Mouse (Mus musculus) CH12.LX (cell line): ENCODE data around the gene Irx4. TPM values are rescaled to one million over a fixed set of nuclear protein-coding genes. Genes with fewer than 3 reads are reported as not detected.
A peak's percentile ranks its signal among the peaks of the same experiment; 100 is the strongest.

Experiments
- DNase-seq: peaks from one replicate; pipeline ENCODE4 v3.0.0-alpha.2; 2013; ENCODE audit errors: extremely low read depth
- H3K27ac ChIP-seq: 2 replicates; pipeline ENCODE4 v1.5.1; 2012; ENCODE audit warnings: low read depth, mild to moderate bottlenecking, control low read depth, moderate library complexity; ENCODE audit not compliant: insufficient read depth
- H3K27me3 ChIP-seq: replicated peaks from 2 replicates; pipeline ENCODE3; 2012; ENCODE audit warnings: inconsistent platforms
- H3K36me3 ChIP-seq, 2 experiments: replicated peaks in 1 of 2; 2 replicates each; pipeline versions ENCODE3 to v1.6.1; 2012; ENCODE audit warnings: inconsistent platforms in 1 of 2, low read length in 1 of 2, mild to moderate bottlenecking in 1 of 2, mixed read lengths in 1 of 2, moderate library complexity in 1 of 2; ENCODE audit not compliant: control insufficient read depth in 1 of 2, insufficient read depth in 1 of 2
- H3K4me1 ChIP-seq, 2 experiments: 2 replicates each; pipeline ENCODE4 v1.6.1; 2012; ENCODE audit warnings: inconsistent platforms in 1 of 2, moderate library complexity in 1 of 2; ENCODE audit not compliant: insufficient read depth in 2 of 2, control insufficient read depth in 1 of 2
- H3K4me2 ChIP-seq: 2 replicates; pipeline ENCODE4 v1.6.1; 2012; ENCODE audit warnings: low read depth, mild to moderate bottlenecking, control low read depth; ENCODE audit not compliant: poor library complexity, insufficient read depth, severe bottlenecking
- H3K4me3 ChIP-seq, 3 experiments: fragments of 150-350 bp in 1 of 3; sonication (generic) in 1 of 3; replicated peaks in 1 of 3; 2 replicates each; pipeline versions ENCODE3 to v1.5.1; 2011 to 2012; ENCODE audit warnings: low read depth in 2 of 3, low read length in 2 of 3, mild to moderate bottlenecking in 2 of 3, moderate library complexity in 2 of 3, control low read depth in 1 of 3, improper control_type of control experiment in 1 of 3, inconsistent platforms in 1 of 3, mixed read lengths in 1 of 3; ENCODE audit not compliant: poor library complexity in 1 of 3
- H3K79me2 ChIP-seq: replicated peaks from 2 replicates; pipeline ENCODE4 v1.6.1; 2012; ENCODE audit warnings: mild to moderate bottlenecking, moderate library complexity; ENCODE audit not compliant: control insufficient read depth, poor library complexity, insufficient read depth, severe bottlenecking; ENCODE audit errors: extremely low read depth
- H3K9ac ChIP-seq: 2 replicates; pipeline ENCODE4 v1.6.1; 2012; ENCODE audit warnings: low read depth, mild to moderate bottlenecking, control low read depth, moderate library complexity; ENCODE audit not compliant: insufficient read depth
- H3K9me3 ChIP-seq: replicated peaks from 2 replicates; pipeline ENCODE3; 2012; ENCODE audit warnings: low read length, inconsistent platforms, mixed read lengths
- BHLHE40 ChIP-seq: IDR thresholded peaks from 2 replicates; pipeline ENCODE4 v1.6.1; 2011; ENCODE audit warnings: mild to moderate bottlenecking, low read depth, low read length, improper control_type of control experiment
- CHD1 ChIP-seq: IDR thresholded peaks from 2 replicates; pipeline ENCODE4 v1.6.1; 2012; ENCODE audit warnings: low read depth, low read length, improper control_type of control experiment, inconsistent platforms
- CHD2 ChIP-seq: IDR thresholded peaks from 2 replicates; pipeline ENCODE4 v1.6.1; 2011; ENCODE audit warnings: low read length, improper control_type of control experiment
- ELF1 ChIP-seq: IDR thresholded peaks from 2 replicates; pipeline ENCODE4 v1.6.1; 2014; ENCODE audit warnings: low read depth, mild to moderate bottlenecking, inconsistent platforms, low read length, improper control_type of control experiment
- HCFC1 ChIP-seq: IDR thresholded peaks from 2 replicates; pipeline ENCODE4 v1.6.1; 2012; ENCODE audit warnings: low read depth, mild to moderate bottlenecking, inconsistent platforms, low read length, improper control_type of control experiment
- JUN ChIP-seq: IDR thresholded peaks from 2 replicates; pipeline ENCODE4 v1.6.1; 2011; ENCODE audit warnings: low read depth, mild to moderate bottlenecking, low read length, improper control_type of control experiment, moderate library complexity; ENCODE audit not compliant: insufficient read depth
- KAT2A ChIP-seq: IDR thresholded peaks from 2 replicates; pipeline ENCODE4 v1.6.1; 2012; ENCODE audit warnings: low read length, improper control_type of control experiment, inconsistent platforms; ENCODE audit not compliant: insufficient replicate concordance
- MAFK ChIP-seq: IDR thresholded peaks from 2 replicates; pipeline ENCODE4 v1.6.1; 2011; ENCODE audit warnings: low read length, improper control_type of control experiment; ENCODE audit not compliant: insufficient replicate concordance
- MAX ChIP-seq: IDR thresholded peaks from 2 replicates; pipeline ENCODE4 v1.6.1; 2011; ENCODE audit warnings: low read length, improper control_type of control experiment
- MAZ ChIP-seq: IDR thresholded peaks from 2 replicates; pipeline ENCODE4 v1.6.1; 2012; ENCODE audit warnings: low read depth, mild to moderate bottlenecking, inconsistent platforms, low read length, improper control_type of control experiment, moderate library complexity
- MEF2A ChIP-seq: IDR thresholded peaks from 2 replicates; pipeline ENCODE4 v1.6.1; 2014; ENCODE audit warnings: low read depth, mild to moderate bottlenecking, inconsistent platforms, low read length, improper control_type of control experiment, borderline replicate concordance
- MXI1 ChIP-seq: IDR thresholded peaks from 2 replicates; pipeline ENCODE4 v1.6.1; 2011; ENCODE audit warnings: mild to moderate bottlenecking, low read depth, low read length, improper control_type of control experiment
- NELFE ChIP-seq: IDR thresholded peaks from 2 replicates; pipeline ENCODE4 v1.6.1; 2011; ENCODE audit warnings: low read depth, low read length, improper control_type of control experiment
- NRF1 ChIP-seq: IDR thresholded peaks from 2 replicates; pipeline ENCODE4 v1.6.1; 2014; ENCODE audit warnings: low read depth, mild to moderate bottlenecking, inconsistent platforms, low read length, improper control_type of control experiment, moderate library complexity
- POLR2A ChIP-seq: IDR thresholded peaks from 2 replicates; pipeline ENCODE4 v1.6.1; 2011; ENCODE audit warnings: low read depth, mild to moderate bottlenecking, improper control_type of control experiment, low read length
- RAD21 ChIP-seq: IDR thresholded peaks from 2 replicates; pipeline ENCODE4 v1.6.1; 2011; ENCODE audit warnings: low read depth, mild to moderate bottlenecking, low read length, improper control_type of control experiment, moderate library complexity
- RCOR1 ChIP-seq: conservative IDR thresholded peaks from 2 replicates; pipeline ENCODE4 v1.6.1; 2012; ENCODE audit warnings: low read depth, mild to moderate bottlenecking, inconsistent platforms, low read length, improper control_type of control experiment
- SIN3A ChIP-seq: IDR thresholded peaks from 2 replicates; pipeline ENCODE4 v1.6.1; 2012; ENCODE audit warnings: low read length, improper control_type of control experiment, inconsistent platforms
- SMC3 ChIP-seq: IDR thresholded peaks from 2 replicates; pipeline ENCODE4 v1.6.1; 2011; ENCODE audit warnings: low read depth, low read length, improper control_type of control experiment
- TBP ChIP-seq: conservative IDR thresholded peaks from 2 replicates; pipeline ENCODE4 v1.6.1; 2011; ENCODE audit warnings: low read depth, low read length, improper control_type of control experiment
- UBTF ChIP-seq: IDR thresholded peaks from 2 replicates; pipeline ENCODE4 v1.6.1; 2012; ENCODE audit warnings: low read depth, mild to moderate bottlenecking, inconsistent platforms, low read length, improper control_type of control experiment, moderate library complexity
- USF1 ChIP-seq: IDR thresholded peaks from 2 replicates; pipeline ENCODE4 v1.6.1; 2014; ENCODE audit warnings: low read depth, mild to moderate bottlenecking, inconsistent platforms, low read length, improper control_type of control experiment
- USF2 ChIP-seq: conservative IDR thresholded peaks from 2 replicates; pipeline ENCODE4 v1.6.1; 2011; ENCODE audit warnings: low read depth, low read length, improper control_type of control experiment
- ZC3H11A ChIP-seq: IDR thresholded peaks from 2 replicates; pipeline ENCODE4 v1.6.1; 2012; ENCODE audit warnings: low read depth, mild to moderate bottlenecking, inconsistent platforms, low read length, improper control_type of control experiment
- ZMIZ1 ChIP-seq: IDR thresholded peaks from 2 replicates; pipeline ENCODE4 v1.6.1; 2012; ENCODE audit warnings: low read depth, mild to moderate bottlenecking, inconsistent platforms, low read length, improper control_type of control experiment
- ZNF384 ChIP-seq: IDR thresholded peaks from 2 replicates; pipeline ENCODE4 v1.6.1; 2012; ENCODE audit warnings: low read depth, low read length, improper control_type of control experiment, inconsistent platforms
- dilution Hi-C: fragments of 300-500 bp; cut with MboI; formaldehyde crosslinking; loops from 2 replicates; pipeline ENCODE4 v1.14.3; 2020; ENCODE audit warnings: low sequenced_read_pairs; ENCODE audit not compliant: extremely low pct_unique_long_range_greater_than_20kb, extremely low pct_ligation_motif_present
- in situ Hi-C: fragments of 300-500 bp; cut with MboI; formaldehyde crosslinking; loops from 3 replicates; pipeline ENCODE4 v1.14.3; 2019; ENCODE audit warnings: low sequenced_read_pairs, low pct_ligation_motif_present, low pct_unique_long_range_greater_than_20kb, mixed read lengths
- polyA plus RNA-seq: library from polyadenylated mRNA; unstranded; fragments of >175 nt; gene quantifications from 2 replicates; pipeline ENCODE4 v1.2.1, GENCODE M21; 2012; ENCODE audit warnings: low read depth; ENCODE audit not compliant: insufficient read length
- total RNA-seq, 2 experiments: library from RNA; depleted of rRNA; stranded (reverse); fragments of 300-350 nt in 1 of 2; fragments of >200 nt in 1 of 2; gene quantifications; 2 replicates each; pipeline ENCODE4 v1.2.3; 2012 to 2014

The Irx4 gene
- total and polyA plus RNA-seq, 3 experiments, result not detected

DNA sequence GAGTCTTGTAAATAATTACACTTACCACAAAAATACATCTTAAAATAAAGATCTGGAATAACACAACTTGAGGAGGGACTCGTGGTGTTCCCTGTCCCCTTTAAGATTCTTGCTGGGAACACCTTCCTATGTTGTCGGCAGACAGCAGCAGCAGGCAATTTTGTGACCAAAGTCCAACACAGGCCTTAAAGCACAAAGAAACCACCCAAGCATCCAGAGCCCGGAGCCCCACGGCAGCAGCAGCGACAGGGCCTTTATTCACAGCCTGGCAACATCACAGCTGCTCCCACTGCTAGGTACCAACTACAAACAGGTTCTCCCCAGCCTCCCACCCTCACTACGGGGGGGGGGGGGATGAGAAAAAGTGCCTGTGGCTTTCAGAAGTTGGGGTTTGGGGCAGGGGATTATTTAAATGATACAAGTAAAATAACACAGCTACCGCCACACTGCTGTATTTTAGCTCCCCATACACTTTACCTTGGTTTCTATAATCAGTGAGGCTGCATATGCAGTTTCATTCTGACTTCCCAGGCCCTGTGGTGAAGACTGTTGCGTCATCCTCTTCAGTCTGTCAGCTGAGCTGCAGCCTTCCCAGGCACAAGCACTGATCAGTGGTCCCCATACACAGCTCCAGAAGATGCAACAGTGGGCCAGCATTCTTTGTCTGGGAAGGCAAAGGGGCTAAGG, 45.3 kb downstream of the Irx4 start (continued):
- TF ChIP-seq TBP (no peak; the same call in 1 of the 2 replicates), ELF1 (no peak), SIN3A (no peak), UBTF (0 out of 2 replicates have a peak, but pooled peaks have one; percentile 51), BHLHE40 (peak; percentile 89), KAT2A (no peak), MAZ (peak; percentile 48; the same call in 1 of the 2 replicates), RAD21 (no peak), NELFE (no peak), MAX (peak; percentile 30; the same call in 1 of the 2 replicates), MEF2A (peak; percentile 82), USF1 (no peak), ZNF384 (no peak)

- no peak for DNase-seq
- H3K9ac ChIP-seq, result no peak overlapping the region
- H3K4me1 ChIP-seq, result peaks cover 11 to 43% of the 10 kb centered on the region in 2 experiments
- no peaks in the 10 kb centered on the region for H3K9me3 ChIP-seq
- no peak for TF ChIP-seq ELF1
- no peak for TF ChIP-seq CHD1
- TF ChIP-seq RCOR1, result no peak
- no peak for TF ChIP-seq MAFK
- TF ChIP-seq ZC3H11A, result no peak
- no peak for TF ChIP-seq HCFC1
- no peak for TF ChIP-seq NRF1
- no peak for TF ChIP-seq POLR2A
- no peak for TF ChIP-seq TBP
- no peak for TF ChIP-seq JUN
- TF ChIP-seq ZMIZ1, result no peak
- TF ChIP-seq SIN3A, result no peak
- no peak for TF ChIP-seq BHLHE40
- no peak for TF ChIP-seq SMC3
- TF ChIP-seq MXI1, result no peak
- TF ChIP-seq MAZ, result no peak
- TF ChIP-seq KAT2A, result no peak
- TF ChIP-seq CHD2, result no peak
- no peak for TF ChIP-seq USF2
- no peaks in the 10 kb centered on the region for H3K36me3 ChIP-seq
- dilution Hi-C loops (no loop called here), in situ Hi-C loops (loop anchor here (5.0 to 25.0 kb wide), 2 partner anchors 54 to 219 kb away; no protein-coding TSS in a partner anchor)
- no peak overlapping the region for H3K4me2 ChIP-seq
- H3K79me2 ChIP-seq, result no peaks in the 10 kb centered on the region
- H3K4me3 ChIP-seq, result no peak overlapping the region
- no peaks in the 10 kb centered on the region for H3K27me3 ChIP-seq
- H3K27ac ChIP-seq, result no peak overlapping the region
Measured at GRCm38 (mm10) chr13:73306085-73306410, 45.8 kb downstream of the Irx4 start.
